Mouse (Mus musculus) small intestine, adult 10 weeks (tissue): ENCODE measurements around the gene Rdh8. TPM values are rescaled to one million over a fixed set of nuclear protein-coding genes. Genes with fewer than 3 reads are reported as not detected.

Experiments
- polyA plus RNA-seq: library from polyadenylated mRNA; stranded (reverse); fragments of 350-450 nt; fragmentation: Illumina TruSeq; extraction: RNeasy Lipid Tissue Mini Kit (QIAGEN cat#74804); gene quantifications from one replicate; pipeline ENCODE4 v1.2.3, GENCODE M21; 2014; ENCODE audit warnings: low replicate concordance

The Rdh8 gene
- not detected for polyA plus RNA-seq

DNA sequence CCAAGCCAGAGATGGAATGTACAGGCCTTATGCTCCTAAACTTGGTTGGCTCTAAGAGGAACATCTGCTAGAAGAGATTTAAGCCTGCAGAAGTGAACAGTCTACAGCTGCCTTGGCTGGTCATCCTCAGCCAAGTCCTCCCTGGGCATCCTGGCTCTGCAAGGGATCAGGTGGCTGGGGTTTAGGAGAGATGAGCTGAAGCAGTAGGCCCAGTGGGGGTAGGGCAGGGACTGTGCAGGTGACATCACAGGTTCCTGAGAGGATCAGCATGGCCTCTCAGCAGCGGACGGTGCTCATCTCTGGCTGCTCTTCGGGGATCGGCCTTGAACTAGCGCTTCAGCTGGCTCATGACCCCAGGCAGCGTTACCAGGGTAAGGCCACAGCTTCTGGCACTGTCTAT, at the start of gene Rdh8:
TSS of gene Rdh8 (plus strand) at position 268 of the 400 bp plus-strand sequence.

DNA sequence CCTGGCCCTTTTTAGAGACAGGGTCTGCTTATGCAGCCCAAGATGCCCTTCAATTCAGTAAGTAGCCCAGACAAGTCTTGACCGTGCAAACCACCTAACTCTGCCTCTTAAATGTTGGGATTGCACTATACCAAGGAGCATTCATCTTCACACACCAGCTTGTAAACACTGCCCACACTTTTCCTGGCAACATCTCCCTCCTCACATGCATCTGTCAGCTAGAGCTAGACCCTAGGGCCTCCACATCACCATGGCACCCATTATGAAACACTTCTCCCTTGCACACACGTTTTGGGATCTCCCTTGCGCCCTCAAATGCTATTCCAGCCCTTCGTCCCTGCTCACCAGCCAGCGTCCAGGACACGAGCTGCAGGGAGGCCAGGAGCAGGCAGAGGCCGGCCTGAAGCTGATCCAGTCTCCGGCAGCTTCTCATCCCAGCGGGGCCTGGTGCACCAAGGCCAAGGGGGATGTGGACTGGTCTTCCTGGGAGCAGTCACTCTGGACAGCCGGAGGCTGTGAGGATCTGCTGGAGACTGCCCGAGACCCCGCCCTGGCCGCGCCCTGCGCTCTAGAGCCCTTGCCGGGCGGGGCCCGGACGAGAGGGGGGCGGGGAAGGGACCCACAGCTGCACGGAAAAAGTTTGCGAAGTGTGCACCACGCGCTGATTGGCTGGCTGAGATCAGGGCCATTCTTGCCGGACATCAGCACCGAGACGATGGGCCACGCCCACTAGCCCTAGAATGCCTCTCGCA, 3.6 kb upstream of the Rdh8 start, which contains the start of gene Col5a3:
TSS of gene Col5a3 (minus strand) at position 547 of the 752 bp plus-strand sequence.

DNA sequence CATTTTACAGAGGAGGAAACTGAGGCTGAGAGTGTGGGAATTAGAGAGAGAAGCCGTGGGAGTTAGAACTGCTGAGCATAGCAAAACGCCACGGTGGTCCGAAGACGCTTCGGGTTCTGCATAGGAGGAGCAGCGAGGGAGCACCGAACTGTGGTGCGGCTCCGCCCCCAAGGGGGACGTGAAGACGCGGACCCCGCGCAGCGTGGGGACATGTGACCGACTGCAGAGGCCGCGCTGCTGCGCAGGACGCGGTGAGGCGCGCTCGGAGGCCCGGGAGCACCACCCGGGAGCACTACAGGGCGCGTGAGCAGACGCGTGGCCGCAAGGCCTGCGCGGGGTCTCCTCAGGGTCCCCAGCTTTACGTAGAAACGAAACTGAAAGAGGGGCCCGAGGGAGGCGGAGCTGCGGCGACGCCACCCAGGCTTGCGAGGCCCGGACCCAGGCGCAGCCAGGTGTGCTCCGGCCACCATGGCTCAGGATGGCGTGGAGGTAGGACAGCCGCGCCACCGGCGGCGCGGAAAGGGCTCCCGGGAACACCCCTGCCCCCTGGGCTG, 50.2 kb downstream of the Rdh8 start, which contains the start of gene A230050P20Rik:
TSS of gene A230050P20Rik (plus strand) at position 195 of the 554 bp plus-strand sequence.

Other genes with a start within 250 kb of the Rdh8 start
- 20.8 TPM for gene Zfp846, start 237.2 kb upstream of the Rdh8 start, polyA plus RNA-seq
- 22.8 TPM for gene Ubl5, start 175.6 kb upstream of the Rdh8 start, polyA plus RNA-seq
- 5.1 TPM for gene Fbxl12, start 173.7 kb upstream of the Rdh8 start, polyA plus RNA-seq
- gene Pin1, start 166.4 kb upstream of the Rdh8 start, polyA plus RNA-seq = 0.52 TPM
- gene Olfm2, start 72.2 kb upstream of the Rdh8 start, polyA plus RNA-seq = 0.52 TPM
- gene Col5a3, start 3.4 kb upstream of the Rdh8 start, polyA plus RNA-seq = 0.15 TPM
- 3.6 TPM for gene A230050P20Rik, start 50.1 kb downstream of the Rdh8 start, polyA plus RNA-seq
- gene Angptl6, start 61.2 kb downstream of the Rdh8 start, polyA plus RNA-seq = not detected
- gene Ppan, start 69.7 kb downstream of the Rdh8 start, polyA plus RNA-seq = 0.48 TPM
- 8.9 TPM for gene Eif3g, start 80.1 kb downstream of the Rdh8 start, polyA plus RNA-seq
- gene Dnmt1, start 141.4 kb downstream of the Rdh8 start, polyA plus RNA-seq = 5.3 TPM
- gene S1pr2, start 158.3 kb downstream of the Rdh8 start, polyA plus RNA-seq = 0.07 TPM
- gene Mrpl4, start 184.2 kb downstream of the Rdh8 start, polyA plus RNA-seq = 1.6 TPM
- 2.1 TPM for gene Icam1, start 197.5 kb downstream of the Rdh8 start, polyA plus RNA-seq
- not detected for gene Icam4, start 210.9 kb downstream of the Rdh8 start, polyA plus RNA-seq
- not detected for gene Icam5, start 213.6 kb downstream of the Rdh8 start, polyA plus RNA-seq
- gene Zglp1, start 248.6 kb downstream of the Rdh8 start, polyA plus RNA-seq = not detected